Mouse (Mus musculus) midbrain, postnatal 0 days (tissue): ENCODE results near the gene Gucy1b2. TPM values are rescaled to one million over a fixed set of nuclear protein-coding genes. Genes with fewer than 3 reads are reported as not detected.

ENCODE experiments used
- ATAC-seq: fragments of 200-750 bp; cut with Nextera tagmentation; 2 replicates; pipeline ENCODE4 v1.8.0; 2017; ENCODE audit warnings: moderate number of reproducible peaks, mild to moderate bottlenecking, moderate TSS enrichment, moderate library complexity; ENCODE audit not compliant: low FRiP score
- DNase-seq: peaks from one replicate; pipeline ENCODE4 v3.0.0-alpha.2; 2015; ENCODE audit warnings: low spot score
- H3K27ac ChIP-seq: fragments of 300-500 bp; sonication (generic); 2 replicates; pipeline ENCODE4 v1.5.1; 2014; ENCODE audit warnings: low read depth, mild to moderate bottlenecking, low read length, mixed read lengths
- H3K27me3 ChIP-seq: fragments of 300-500 bp; sonication (generic); 2 replicates; pipeline ENCODE4 v1.6.1; 2014; ENCODE audit warnings: low read length, control low read depth, mixed read lengths; ENCODE audit not compliant: insufficient read depth
- H3K36me3 ChIP-seq: fragments of 300-500 bp; sonication (generic); 2 replicates; pipeline ENCODE4 v1.6.1; 2014; ENCODE audit warnings: low read length, control low read depth, mixed read lengths; ENCODE audit not compliant: insufficient read depth
- H3K4me1 ChIP-seq: fragments of 300-500 bp; sonication (generic); 2 replicates; pipeline ENCODE4 v1.6.1; 2014; ENCODE audit warnings: mild to moderate bottlenecking, control low read depth, antibody characterized with exemption, low read length, mixed read lengths; ENCODE audit not compliant: insufficient read depth
- H3K4me2 ChIP-seq: fragments of 300-500 bp; sonication (generic); 2 replicates; pipeline ENCODE4 v1.6.1; 2014; ENCODE audit warnings: low read depth, mild to moderate bottlenecking, low read length, mixed read lengths; ENCODE audit not compliant: poor library complexity, severe bottlenecking
- H3K4me3 ChIP-seq: fragments of 300-500 bp; sonication (generic); 2 replicates; pipeline ENCODE4 v1.5.1; 2014; ENCODE audit warnings: low read depth, mild to moderate bottlenecking, low read length, moderate library complexity
- H3K9ac ChIP-seq: fragments of 300-500 bp; sonication (generic); replicated peaks from 2 replicates; pipeline ENCODE4 v1.6.1; 2014; ENCODE audit warnings: mild to moderate bottlenecking, low read length, moderate library complexity, mixed read lengths; ENCODE audit not compliant: poor library complexity, severe bottlenecking
- H3K9me3 ChIP-seq: fragments of 300-500 bp; sonication (generic); 2 replicates; pipeline ENCODE4 v1.6.1; 2016; ENCODE audit warnings: low read length, control low read depth
- CTCF ChIP-seq: IDR thresholded peaks from 2 replicates; pipeline ENCODE4 v1.5.1; 2016; ENCODE audit warnings: antibody characterized with exemption, mild to moderate bottlenecking
- WGBS: fragments of 180-500 bp; shearing (Covaris S2); extraction: QIAGEN DNeasy Blood & Tissue Kit; methylation state at CpG from one replicate; pipeline ENCODE4 v1.1.7; 2014; 5-methylcytosine and 5-hydroxymethylcytosine counted together
- polyA plus RNA-seq: library from polyadenylated mRNA; unstranded; fragments of >200 nt; fragmentation: Nextera tagmentation; extraction: Ambion mirVana; gene quantifications from 2 replicates; pipeline ENCODE4 v1.2.1, GENCODE M21; 2015
- total RNA-seq: library from RNA; depleted of rRNA; stranded (reverse); fragments of >200 nt; gene quantifications from 2 replicates; pipeline ENCODE4 v1.2.3, GENCODE M21; 2014; rRNA removed

Gucy1b2 gene
- total and polyA plus RNA-seq, 2 experiments from 2014 or later, result 0.49 to 1.2 TPM

- Histone ChIP-seq H3K36me3 (peaks cover 8% of the 10 kb centered on the region; the same call in 1 of the 2 replicates), H3K27me3 (no peaks in the 10 kb centered on the region), H3K4me1 (no peaks in the 10 kb centered on the region), H3K27ac (no peak overlapping the region), H3K4me2 (no peak overlapping the region), H3K4me3 (no peak overlapping the region), H3K9me3 (no peaks in the 10 kb centered on the region), H3K9ac (no peak overlapping the region)
- no peak for TF ChIP-seq CTCF
- WGBS, result 64% methylated on average over 11 of the region's 11 CpGs
- DNase-seq (no peak), ATAC-seq (no peak)
Observed at GRCm38 (mm10) chr14:62346570-62346969, 109.5 kb downstream of the Gucy1b2 start.

Other genes starting within 250 kb of the Gucy1b2 start
- gene Rnaseh2b, start 163.7 kb downstream of the Gucy1b2 start, total RNA-seq, result 17.7 and 24.1 TPM in 2 replicates
- gene Rnaseh2b, start 163.7 kb downstream of the Gucy1b2 start, polyA plus RNA-seq, result 29.8 and 32.8 TPM in 2 replicates
- gene Dleu7, start 163.2 kb downstream of the Gucy1b2 start, total RNA-seq, result 35.0 TPM in 2 replicates
- gene Dleu7, start 163.2 kb downstream of the Gucy1b2 start, polyA plus RNA-seq, result 19.3 and 19.7 TPM in 2 replicates
- 43.4 and 45.5 TPM in 2 replicates for gene Fam124a, start 99.4 kb upstream of the Gucy1b2 start, total RNA-seq
- gene Fam124a, start 99.4 kb upstream of the Gucy1b2 start, polyA plus RNA-seq, result 41.5 and 42.1 TPM in 2 replicates
- gene Gm4131, start 110.6 kb upstream of the Gucy1b2 start, total RNA-seq, result not detected in 2 replicates
- gene Gm4131, start 110.6 kb upstream of the Gucy1b2 start, polyA plus RNA-seq, result 0.14 TPM in 1 of 2 replicates, not detected in the other
- 0.88 TPM in 1 of 2 replicates, not detected in the other for gene Serpine3, start 207.4 kb upstream of the Gucy1b2 start, total RNA-seq
- not detected in 2 replicates for gene Serpine3, start 207.4 kb upstream of the Gucy1b2 start, polyA plus RNA-seq